Mouse (Mus musculus) brain, embryonic 14.5 days (tissue): ENCODE data around the gene Ap4b1. TPM values are rescaled to one million over a fixed set of nuclear protein-coding genes. Genes with fewer than 3 reads are reported as not detected.

Experiments
- DNase-seq: peaks from one replicate; pipeline ENCODE4 v3.0.0-alpha.2; 2011; ENCODE audit warnings: low read depth
- CTCF ChIP-seq: fragments of 200-500 bp; IDR thresholded peaks from 2 replicates; pipeline ENCODE4 v1.5.1; 2012; ENCODE audit warnings: inconsistent platforms, mild to moderate bottlenecking, moderate library complexity, borderline replicate concordance; ENCODE audit not compliant: insufficient read depth, insufficient read length; ENCODE audit errors: extremely low read depth
- POLR2A ChIP-seq: fragments of 200-500 bp; IDR thresholded peaks from 2 replicates; pipeline ENCODE4 v1.6.1; 2012; ENCODE audit warnings: mild to moderate bottlenecking, inconsistent platforms, borderline replicate concordance; ENCODE audit not compliant: poor library complexity, insufficient read depth, insufficient read length, severe bottlenecking; ENCODE audit errors: extremely low read depth
- polyA plus RNA-seq: library from polyadenylated mRNA; depleted of rRNA; stranded (reverse); fragments of >200 nt; gene quantifications from 2 replicates; pipeline ENCODE4 v1.2.3, GENCODE M21; 2012; rRNA removed

The Ap4b1 gene
- polyA plus RNA-seq: 20.8 and 25.0 TPM in 2 replicates

DNA sequence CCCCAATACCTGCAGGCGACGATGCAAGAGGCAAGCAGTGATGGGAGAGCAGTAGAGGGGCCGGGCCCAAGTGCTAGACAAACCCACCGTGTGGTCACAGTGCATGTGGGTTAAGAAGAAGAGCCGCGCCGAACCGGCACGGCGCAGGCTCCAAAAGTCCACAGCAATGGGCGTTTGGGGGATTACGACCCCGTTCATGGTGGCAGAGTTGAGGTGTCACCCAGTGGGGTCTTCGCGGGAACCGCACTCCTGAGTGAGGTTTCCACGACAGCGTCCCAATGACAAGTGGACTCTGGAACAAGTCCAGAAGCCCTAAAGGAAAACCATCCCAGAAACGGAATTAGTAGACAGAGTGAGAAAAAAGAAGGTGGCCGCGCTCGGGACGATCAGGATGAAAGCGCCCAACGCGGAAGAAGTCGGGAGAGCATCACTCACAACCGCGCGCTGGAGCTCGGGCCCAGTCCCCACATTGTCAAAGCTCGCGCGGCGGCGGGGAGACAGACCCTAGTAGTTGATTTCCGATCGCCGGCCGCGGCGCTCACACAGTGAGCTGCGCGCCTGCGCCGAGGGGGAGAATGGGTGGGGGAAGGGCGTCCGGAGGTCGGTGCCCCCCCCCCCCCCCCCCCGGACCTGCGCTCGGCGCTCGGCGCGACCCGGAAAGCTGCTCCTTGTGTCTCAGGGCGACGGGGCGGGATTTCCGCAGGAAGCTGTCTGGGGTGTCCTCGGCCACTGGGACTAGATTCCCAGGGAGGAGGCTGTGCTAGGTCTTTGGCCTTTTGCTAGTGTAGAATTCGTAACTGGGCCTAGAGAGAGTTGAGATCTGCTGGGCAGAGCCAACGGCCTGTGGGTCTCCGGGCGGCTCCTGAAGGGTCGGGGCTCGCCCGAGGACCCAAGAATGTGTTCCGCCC is at the start of gene Ap4b1, which contains the start of the genes Dclre1b and Gm43064:
TSS of gene Ap4b1 (plus strand) at position 630 of the 908 bp plus-strand sequence.
TSS of gene Dclre1b (minus strand) at position 554 of the 908 bp plus-strand sequence.
TSS of gene Gm43064 (plus strand) at position 683 of the 908 bp plus-strand sequence.
- peak; percentile 66; the same call in 1 of the 2 replicates for TF ChIP-seq POLR2A
- TF ChIP-seq CTCF: no peak
- peak; percentile 97 for DNase-seq

DNA sequence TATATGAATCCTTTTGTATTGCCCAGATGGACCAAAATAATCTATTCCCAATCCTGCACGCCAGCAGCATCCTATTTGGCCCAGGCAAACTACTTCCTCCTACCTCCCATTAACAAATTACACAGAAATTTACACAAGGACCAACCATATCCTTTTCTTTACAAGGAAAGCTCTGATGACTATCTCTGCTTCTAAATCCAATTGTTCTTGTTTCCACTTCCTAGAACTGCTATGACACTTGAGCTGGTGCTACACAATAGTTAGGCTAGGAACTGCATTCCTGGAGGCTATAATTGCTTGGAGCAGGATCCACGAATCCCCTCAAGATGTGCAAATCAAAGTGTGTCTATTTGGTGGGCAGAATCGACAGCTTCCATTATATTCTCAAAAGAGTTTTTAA is 42.5 kb upstream of the Ap4b1 start:
- TF ChIP-seq CTCF (no peak), POLR2A (no peak)
- no peak for DNase-seq

DNA sequence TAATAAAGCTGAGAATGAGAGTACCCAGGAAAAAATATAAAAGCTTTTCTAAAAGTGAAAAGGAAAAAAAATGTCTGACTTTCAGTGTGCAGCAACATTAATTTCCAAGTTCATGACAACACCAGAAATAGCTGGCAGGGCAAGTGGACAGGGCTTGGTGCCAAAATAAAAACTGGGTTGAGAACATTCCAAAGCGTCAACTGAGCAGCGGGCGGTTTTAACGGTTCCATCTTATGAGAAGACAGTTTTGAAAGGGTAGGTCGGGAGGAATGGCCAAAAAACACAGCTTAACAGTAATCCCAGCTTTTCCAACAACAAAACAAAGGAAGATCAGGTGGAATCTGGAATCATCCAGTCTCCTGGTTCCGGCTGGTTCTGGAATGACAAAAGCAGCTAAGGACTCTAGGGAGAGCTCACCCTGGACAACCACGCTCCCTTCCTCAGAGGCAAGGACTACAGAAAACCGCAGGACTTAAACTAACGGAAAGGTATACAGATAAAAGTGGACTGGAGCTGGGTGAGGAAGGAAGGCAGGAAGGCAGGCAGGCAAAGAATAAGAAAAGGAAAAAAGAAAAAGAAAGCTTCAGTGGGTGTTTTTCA is 37.7 kb upstream of the Ap4b1 start:
- peak; percentile 34 for DNase-seq
- TF ChIP-seq POLR2A (no peak), CTCF (no peak)

DNA sequence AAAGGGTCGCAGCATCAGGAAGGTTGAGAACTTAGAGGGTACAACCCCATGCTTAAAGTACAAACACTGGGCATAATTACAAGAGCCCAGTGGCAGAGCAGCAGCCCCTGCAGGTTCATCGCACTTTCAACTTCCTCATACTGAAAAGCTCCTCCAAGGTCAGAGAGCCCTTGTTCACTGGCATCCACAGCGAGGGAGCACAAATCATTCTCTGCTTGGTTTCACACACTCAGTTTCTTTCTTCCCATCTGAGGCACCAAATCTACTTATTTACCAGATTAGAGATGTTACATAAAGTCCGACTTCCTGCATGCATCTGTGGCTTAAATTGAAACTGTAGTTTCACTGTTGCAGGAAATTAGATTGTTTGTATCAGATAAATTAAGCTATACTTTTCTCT is 36.5 kb upstream of the Ap4b1 start:
- no peak for DNase-seq

DNA sequence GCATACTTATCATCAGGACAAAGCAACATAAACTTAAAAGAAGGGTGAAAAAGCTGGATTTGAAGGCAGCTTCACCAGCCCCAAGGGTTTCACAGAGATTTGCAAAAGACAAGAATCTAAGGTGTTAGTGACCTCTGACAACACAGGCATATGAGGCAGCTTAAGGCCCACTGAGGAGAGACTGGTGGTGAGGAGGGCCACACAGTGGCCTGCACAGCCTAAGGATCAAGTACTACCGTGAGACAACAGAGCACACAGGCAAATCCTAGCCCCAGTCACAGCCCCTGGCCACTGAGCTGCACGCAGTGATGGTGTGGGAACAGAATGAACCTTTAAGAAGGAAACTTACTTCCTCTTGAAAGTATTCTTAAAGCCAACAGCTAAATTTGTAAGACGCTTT is 35.8 kb upstream of the Ap4b1 start:
- DNase-seq: no peak
- no peak for TF ChIP-seq POLR2A
- no peak for TF ChIP-seq CTCF

More for the DNA sequence above, 36.5 kb upstream of the Ap4b1 start:
- TF ChIP-seq POLR2A (no peak), CTCF (no peak)

DNA sequence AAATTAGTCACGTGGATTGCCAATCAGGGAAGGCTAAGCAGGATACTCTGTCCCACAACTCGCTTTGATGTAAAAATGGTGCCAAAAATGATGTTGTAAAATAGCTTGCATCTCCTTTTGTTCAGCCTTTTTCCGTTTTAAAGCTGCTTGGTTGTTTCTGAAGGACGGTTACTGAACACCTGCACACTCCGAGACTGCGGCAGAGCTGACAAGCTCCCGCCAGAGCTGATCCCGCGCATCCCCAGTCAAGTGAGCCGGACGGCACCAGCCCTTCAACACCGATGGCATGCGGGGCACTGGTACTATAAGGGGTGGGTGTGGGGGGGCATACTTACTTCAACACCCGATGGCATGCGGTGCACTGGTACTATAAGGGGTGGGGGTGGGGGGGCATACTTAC is 35.3 kb upstream of the Ap4b1 start:
- DNase-seq: peak; percentile 22
- no peak for TF ChIP-seq POLR2A
- TF ChIP-seq CTCF: no peak

DNA sequence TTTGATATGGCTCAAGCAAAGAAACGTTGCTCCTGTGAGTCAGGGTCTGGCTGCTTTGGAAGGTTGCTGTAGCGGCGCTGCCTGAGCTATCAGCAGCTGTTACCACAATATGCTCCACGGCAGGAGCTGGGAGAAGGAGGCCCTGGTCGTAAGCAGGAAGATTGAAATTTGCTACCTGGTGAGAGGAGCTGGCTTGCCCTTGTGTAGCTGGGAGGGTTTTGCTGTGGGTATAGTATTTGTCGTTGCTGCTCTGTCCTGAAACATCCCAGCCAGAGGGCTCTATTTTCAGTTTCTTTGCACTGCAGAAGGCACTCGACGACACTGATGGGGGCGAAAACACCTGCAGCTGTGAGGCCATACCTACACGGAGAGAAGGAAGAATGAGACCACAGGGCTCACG is 31.4 kb upstream of the Ap4b1 start:
- TF ChIP-seq CTCF (no peak), POLR2A (no peak)
- peak; percentile 5 for DNase-seq

DNA sequence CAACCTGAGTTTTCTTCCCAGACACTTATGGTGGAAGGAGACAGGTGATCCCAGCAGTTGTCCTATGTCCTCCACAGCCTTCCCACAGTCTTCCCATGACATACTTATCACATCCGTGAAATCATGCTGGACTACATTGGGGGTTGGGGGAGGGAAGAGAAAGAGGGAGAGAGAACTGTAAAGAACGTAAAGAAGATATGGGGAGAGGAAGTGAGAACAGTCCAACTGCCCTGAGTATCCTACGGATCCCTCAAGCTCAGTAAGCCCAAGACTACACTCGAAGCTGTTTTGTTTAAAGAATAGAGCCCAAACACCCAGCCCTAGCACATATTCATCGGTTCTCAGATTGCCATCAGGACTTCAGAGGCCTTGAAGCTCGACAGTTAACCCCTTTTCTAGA is 30.7 kb upstream of the Ap4b1 start:
- no peak for DNase-seq
- TF ChIP-seq POLR2A (no peak), CTCF (no peak)

DNA sequence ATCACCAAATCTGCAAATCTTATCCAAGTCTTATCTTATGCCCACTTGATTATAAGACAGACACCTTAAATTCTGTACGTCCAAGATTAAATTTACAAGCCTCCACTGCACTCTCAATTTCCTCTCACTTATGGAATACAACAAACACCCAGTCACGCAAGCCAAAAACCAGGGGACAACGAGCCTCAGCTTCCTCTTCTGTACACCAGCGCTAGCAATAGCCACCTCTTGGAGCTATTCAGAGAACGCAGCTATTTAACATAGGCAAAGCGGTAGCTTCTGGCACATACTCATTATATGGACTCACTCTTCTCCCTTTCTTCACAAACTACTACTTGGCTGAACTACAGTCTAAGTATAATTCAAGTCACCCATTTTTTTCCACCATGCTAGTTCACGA is 30.1 kb upstream of the Ap4b1 start:
- DNase-seq: peak; percentile 6

DNA sequence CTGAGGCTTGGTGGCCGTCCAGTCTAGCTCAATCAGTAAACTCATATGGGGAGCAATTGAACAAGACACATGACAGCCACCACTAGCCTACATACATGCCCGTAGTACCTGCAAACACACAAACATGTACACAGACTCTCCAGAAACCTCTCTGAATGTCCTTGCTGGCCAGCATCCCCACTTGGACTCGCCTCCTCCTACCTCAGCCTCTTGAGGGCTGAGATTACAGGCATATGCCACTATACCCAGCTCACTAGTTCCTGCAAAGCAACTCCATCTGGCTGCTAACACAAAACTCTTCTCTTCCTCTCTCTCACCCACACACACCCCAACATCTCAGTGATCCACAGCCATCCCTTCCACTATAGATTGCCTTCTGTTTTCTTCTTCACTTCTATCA is 29.0 kb upstream of the Ap4b1 start:
- DNase-seq: no peak
- TF ChIP-seq CTCF: no peak
- no peak for TF ChIP-seq POLR2A

More for the DNA sequence above, 30.1 kb upstream of the Ap4b1 start:
- TF ChIP-seq CTCF (no peak), POLR2A (no peak)

DNA sequence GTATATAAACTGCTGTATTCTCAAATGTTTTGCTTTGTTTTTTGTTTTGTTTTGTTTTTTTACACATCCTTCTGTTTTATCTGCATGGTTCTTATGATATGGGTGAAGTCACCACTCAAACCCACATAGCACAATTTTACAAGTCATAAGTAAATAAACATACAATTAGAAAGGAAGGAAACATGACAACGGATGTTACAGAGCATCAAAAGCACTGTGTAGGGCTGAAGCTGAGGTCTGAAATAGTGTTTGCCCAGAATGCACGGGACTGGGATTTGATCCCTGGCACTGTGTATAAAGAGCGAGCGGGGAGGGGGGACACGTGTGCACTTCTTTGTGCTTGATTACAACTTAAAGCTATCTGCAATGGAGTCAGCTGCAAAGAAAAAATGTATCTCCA is 28.5 kb upstream of the Ap4b1 start:
- no peak for DNase-seq
- TF ChIP-seq CTCF: no peak
- no peak for TF ChIP-seq POLR2A

DNA sequence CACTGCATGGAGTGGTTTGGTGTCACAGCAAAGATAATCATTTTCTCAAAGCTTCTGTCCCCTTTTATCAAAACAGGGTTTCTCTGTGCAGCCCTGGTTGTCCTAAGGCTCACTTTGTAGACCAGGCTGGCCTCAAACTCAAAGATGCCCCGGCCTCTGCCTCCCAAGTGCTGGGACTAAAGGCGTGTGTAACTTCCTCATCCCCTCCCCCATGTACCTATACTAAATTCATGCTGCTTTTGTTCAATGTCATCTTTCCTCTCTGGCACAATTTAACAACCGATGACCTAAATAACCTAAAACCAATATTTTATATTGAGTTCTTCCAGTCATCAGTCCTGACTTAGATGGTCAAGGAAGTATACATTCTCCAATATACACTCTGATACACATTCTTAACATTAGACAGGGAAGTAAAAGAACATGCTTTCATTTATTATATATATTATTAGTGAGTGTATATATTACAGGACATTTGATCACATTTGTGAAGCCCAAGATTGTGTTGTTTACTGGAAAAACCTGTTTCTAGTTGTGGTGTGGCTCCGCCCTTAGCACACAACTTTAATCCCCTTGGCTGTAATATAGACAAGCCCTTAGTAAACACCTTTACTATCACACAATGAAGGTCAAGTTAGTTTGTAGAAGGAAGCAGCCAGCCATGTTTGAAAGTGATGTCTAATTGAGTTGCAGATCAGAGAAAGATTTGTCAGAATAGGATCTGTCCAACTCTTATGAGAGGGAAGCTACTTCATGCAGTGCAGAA is 26.3 kb upstream of the Ap4b1 start:
- TF ChIP-seq POLR2A (no peak), CTCF (no peak)
- no peak for DNase-seq

DNA sequence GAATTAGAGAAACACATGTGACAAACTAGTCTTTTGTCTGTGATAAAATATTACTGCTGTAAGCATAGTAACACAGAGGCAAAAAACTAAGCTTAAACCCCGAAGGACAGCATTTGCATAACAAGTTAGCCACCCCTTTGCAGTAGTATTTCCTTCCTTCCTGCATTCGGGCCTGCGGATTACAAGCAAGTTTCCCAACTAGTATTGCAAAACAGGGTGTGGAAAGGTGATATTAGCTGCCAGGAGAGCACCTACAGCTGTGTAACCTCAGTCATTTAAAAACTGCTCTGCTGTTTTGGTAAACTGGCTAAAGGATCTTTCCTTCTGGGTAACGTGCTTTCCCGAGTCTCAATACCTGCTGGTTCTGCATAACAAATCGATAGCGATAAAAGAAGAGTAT is 22.1 kb upstream of the Ap4b1 start:
- TF ChIP-seq POLR2A: no peak
- TF ChIP-seq CTCF: no peak
- DNase-seq: no peak
